Mouse (Mus musculus) macrophage (primary cell): ENCODE data around the gene Ankrd35. TPM values are rescaled to one million over a fixed set of nuclear protein-coding genes. Genes with fewer than 3 reads are reported as not detected.
"Not testable (repeated sequence)": the region's sequence is repeated elsewhere in the genome, so short reads cannot be mapped to it uniquely, and the experiment has no call there.

Experiments used
- H3K27ac ChIP-seq: fragments of 350-480 bp; formaldehyde crosslinking; 2 replicates; pipeline ENCODE4 v1.9.0; 2021
- H3K36me3 ChIP-seq: fragments of 350-480 bp; formaldehyde crosslinking; 2 replicates; pipeline ENCODE4 v1.9.0; 2021; ENCODE audit errors: inconsistent target
- H3K4me3 ChIP-seq: fragments of 350-480 bp; formaldehyde crosslinking; 2 replicates; pipeline ENCODE4 v1.9.0; 2021; ENCODE audit errors: inconsistent target
- H3K79me2 ChIP-seq: fragments of 350-480 bp; formaldehyde crosslinking; 2 replicates; pipeline ENCODE4 v1.9.0; 2021; ENCODE audit errors: inconsistent target
- WGBS: methylation state at CpG from one replicate; pipeline ENCODE4 v1.1.7; 2026; ENCODE audit warnings: inconsistent platforms; ENCODE audit not compliant: missing documents; 5-methylcytosine and 5-hydroxymethylcytosine counted together
- polyA plus RNA-seq: library from polyadenylated mRNA; stranded (reverse); fragments of 250-400 nt; gene quantifications from 3 replicates; pipeline ENCODE4 v1.2.4, GENCODE M21; 2018; ENCODE audit warnings: inconsistent platforms

The Ankrd35 gene
- polyA plus RNA-seq, 1 experiment from 2014 or later: 0.03 TPM

DNA sequence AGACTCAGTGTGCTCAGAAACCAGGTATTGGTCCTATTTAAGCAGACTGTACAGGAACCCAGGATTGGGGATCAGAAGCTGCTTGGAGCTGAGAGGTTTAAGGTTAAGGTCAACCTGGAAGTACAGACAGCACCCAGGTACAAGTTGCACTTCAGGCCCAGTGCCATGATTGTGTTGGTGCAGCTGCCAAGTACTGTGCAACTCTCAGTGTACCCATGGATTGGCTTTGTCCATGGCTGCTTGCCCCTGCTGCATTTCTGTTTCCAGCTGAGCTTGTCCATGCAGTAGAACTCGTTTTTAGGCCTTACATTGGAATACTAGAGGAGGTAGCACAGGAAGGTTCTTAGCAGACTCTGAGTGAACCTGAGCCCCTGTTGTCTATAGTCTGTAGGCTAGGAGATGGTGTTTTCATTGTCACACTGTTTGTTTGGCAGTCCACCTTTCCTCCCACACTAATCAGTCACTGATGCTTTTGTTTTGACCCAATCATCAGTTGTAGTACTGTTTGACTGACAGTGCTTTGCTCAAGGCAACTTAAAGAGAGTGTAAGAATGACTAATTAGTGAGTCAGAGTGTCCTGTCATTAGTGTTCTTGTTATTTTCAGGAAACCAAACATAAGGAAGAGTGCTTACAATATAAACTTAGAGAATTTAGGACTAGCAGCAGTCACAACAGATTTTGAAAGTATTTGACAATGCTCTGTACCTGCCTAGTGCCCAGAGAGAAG, 67.2 kb downstream of the Ankrd35 start:
- no peak overlapping the region for H3K4me3 ChIP-seq
- H3K79me2 ChIP-seq: peaks cover 100% of the 10 kb centered on the region
- 100% methylated on average over 1 of the region's 1 CpGs for WGBS
- H3K27ac ChIP-seq: no peak overlapping the region
- H3K36me3 ChIP-seq: no peaks in the 10 kb centered on the region

DNA sequence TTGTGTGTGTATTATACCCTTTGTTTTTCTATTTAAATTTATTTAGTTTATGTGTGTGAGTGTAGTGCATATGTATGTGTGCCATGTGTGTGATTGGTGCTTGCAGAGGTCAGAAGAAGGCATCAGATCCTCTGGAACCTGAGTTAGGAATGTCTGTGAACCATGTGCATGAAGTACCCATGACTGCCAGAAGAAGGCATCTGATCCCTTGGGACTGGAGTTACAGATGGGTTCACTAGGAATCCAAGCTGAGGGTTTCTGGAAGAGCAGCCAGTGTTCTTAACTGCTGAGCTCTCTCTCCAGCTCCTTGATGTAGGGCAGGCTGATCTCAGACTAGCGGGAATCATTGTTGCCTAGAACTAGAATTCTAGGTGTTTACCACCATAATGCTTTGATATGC, 68.1 kb downstream of the Ankrd35 start:
- WGBS: 100% methylated on average over 1 of the region's 1 CpGs
- H3K79me2 ChIP-seq: peaks cover 100% of the 10 kb centered on the region
- H3K36me3 ChIP-seq: no peaks in the 10 kb centered on the region
- H3K27ac ChIP-seq: no peak overlapping the region
- H3K4me3 ChIP-seq: no peak overlapping the region

DNA sequence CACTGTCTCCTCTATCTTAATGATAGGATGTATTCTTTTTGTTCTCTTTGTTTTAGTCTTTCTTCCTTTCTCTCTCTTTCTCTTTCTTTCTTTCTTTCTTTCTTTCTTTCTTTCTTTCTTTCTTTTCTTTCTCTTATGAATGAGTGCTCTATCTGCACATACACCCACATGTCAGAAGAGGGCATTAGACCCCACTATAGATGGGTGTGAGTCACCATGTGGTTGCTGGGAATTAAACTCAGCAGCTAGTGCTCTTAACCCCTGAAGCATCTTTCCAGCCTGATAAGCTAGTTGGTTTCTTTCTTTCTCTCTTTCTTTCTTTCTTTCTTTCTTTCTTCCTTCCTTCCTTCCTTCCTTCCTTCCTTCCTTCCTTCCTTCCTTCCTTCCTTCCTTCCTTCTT, 70.3 kb downstream of the Ankrd35 start:
- H3K4me3 ChIP-seq, H3K27ac ChIP-seq, H3K36me3 ChIP-seq: not testable (repeated sequence)
- peaks cover 100% of the 10 kb centered on the region for H3K79me2 ChIP-seq

Other genes with a start within 250 kb of the Ankrd35 start
- gene BC107364, start 217.8 kb upstream of the Ankrd35 start, polyA plus RNA-seq: not detected in 3 replicates
- gene Hfe2, start 145.0 kb upstream of the Ankrd35 start, polyA plus RNA-seq: not detected in 3 replicates
- 198 to 536 TPM (median 239 TPM) in 3 replicates for gene Txnip, start 112.2 kb upstream of the Ankrd35 start, polyA plus RNA-seq
- not detected in 3 replicates for gene Gm16253, start 93.1 kb upstream of the Ankrd35 start, polyA plus RNA-seq
- gene Polr3gl, start 76.0 kb upstream of the Ankrd35 start, polyA plus RNA-seq: 31.8 to 127 TPM (median 41.1 TPM) in 3 replicates
- gene Ankrd34a, start 73.5 kb upstream of the Ankrd35 start, polyA plus RNA-seq: 0.07 to 0.15 TPM in 2 of 3 replicates, not detected in the other
- gene Lix1l, start 69.0 kb upstream of the Ankrd35 start, polyA plus RNA-seq: 7.5 to 9.5 TPM (median 8.3 TPM) in 3 replicates
- gene Rbm8a, start 40.2 kb upstream of the Ankrd35 start, polyA plus RNA-seq: 28.6 to 43.9 TPM (median 42.7 TPM) in 3 replicates
- gene Pex11b, start 34.8 kb upstream of the Ankrd35 start, polyA plus RNA-seq: 17.2 to 29.8 TPM (median 26.2 TPM) in 3 replicates
- not detected in 3 replicates for gene Gm42957, start 34.7 kb upstream of the Ankrd35 start, polyA plus RNA-seq
- gene Itga10, start 24.5 kb upstream of the Ankrd35 start, polyA plus RNA-seq: 0.10 to 0.32 TPM (median 0.29 TPM) in 3 replicates
- 13.0 to 14.5 TPM (median 14.1 TPM) in 3 replicates for gene Pias3, start 26.3 kb downstream of the Ankrd35 start, polyA plus RNA-seq
- 0.20 TPM in 1 of 3 replicates, not detected in the others for gene Nudt17, start 38.4 kb downstream of the Ankrd35 start, polyA plus RNA-seq
- gene Polr3c, start 57.5 kb downstream of the Ankrd35 start, polyA plus RNA-seq: 25.2 to 36.6 TPM (median 28.8 TPM) in 3 replicates
- gene Rnf115, start 57.5 kb downstream of the Ankrd35 start, polyA plus RNA-seq: 72.8 to 94.2 TPM (median 85.6 TPM) in 3 replicates
- not detected in 3 replicates for gene Pdzk1, start 159.2 kb downstream of the Ankrd35 start, polyA plus RNA-seq
- 0.14 TPM in 1 of 3 replicates, not detected in the others for gene Cd160, start 159.2 kb downstream of the Ankrd35 start, polyA plus RNA-seq
- not detected in 3 replicates for gene Gja5, start 234.6 kb downstream of the Ankrd35 start, polyA plus RNA-seq
- 14.4 to 17.1 TPM (median 15.9 TPM) in 3 replicates for gene Gpr89, start 235.2 kb downstream of the Ankrd35 start, polyA plus RNA-seq